Mouse (Mus musculus) ES-E14 (cell line): ENCODE measurements around the gene Rab8b. TPM values are rescaled to one million over a fixed set of nuclear protein-coding genes. Genes with fewer than 3 reads are reported as not detected.
A peak's percentile ranks its signal among the peaks of the same experiment; 100 is the strongest.

Experiments
- DNase-seq: peaks from one replicate; pipeline ENCODE4 v3.0.0-alpha.2; 2013; ENCODE audit warnings: low read depth, low spot score
- H3K27ac ChIP-seq: 2 replicates; pipeline ENCODE4 v1.5.1; 2012; ENCODE audit warnings: low read depth, mild to moderate bottlenecking, low read length, moderate library complexity, mixed read lengths; ENCODE audit not compliant: poor library complexity, insufficient read depth, severe bottlenecking
- H3K36me3 ChIP-seq: 2 replicates; pipeline ENCODE4 v1.6.1; 2012; ENCODE audit warnings: mild to moderate bottlenecking, low read length, moderate library complexity, mixed read lengths; ENCODE audit not compliant: control insufficient read depth, poor library complexity, insufficient read depth, severe bottlenecking
- H3K4me1 ChIP-seq, 2 experiments: fragments of 150-350 bp in 1 of 2; sonication (generic) in 1 of 2; 2 replicates each; pipeline ENCODE4 v1.6.1; 2012; ENCODE audit warnings: low read length in 2 of 2, mild to moderate bottlenecking in 1 of 2, mixed read lengths in 1 of 2; ENCODE audit not compliant: control insufficient read depth in 2 of 2, insufficient read depth in 2 of 2, poor library complexity in 1 of 2
- H3K4me3 ChIP-seq, 2 experiments: fragments of 150-350 bp in 1 of 2; sonication (generic) in 1 of 2; 2 replicates each; pipeline ENCODE4 v1.5.1; 2012; ENCODE audit warnings: low read length in 2 of 2, low read depth in 1 of 2, mild to moderate bottlenecking in 1 of 2, mixed read lengths in 1 of 2; ENCODE audit not compliant: insufficient read depth in 1 of 2, poor library complexity in 1 of 2, severe bottlenecking in 1 of 2
- H3K9ac ChIP-seq: 2 replicates; pipeline ENCODE4 v1.6.1; 2012; ENCODE audit warnings: low read depth, mild to moderate bottlenecking, low read length, mixed read lengths; ENCODE audit not compliant: poor library complexity, insufficient read depth, severe bottlenecking
- H3K9me3 ChIP-seq: fragments of 150-350 bp; sonication (generic); 2 replicates; pipeline ENCODE4 v1.6.1; 2012; ENCODE audit warnings: low read depth, mild to moderate bottlenecking, low read length; ENCODE audit not compliant: control insufficient read depth, insufficient read depth
- CHD2 ChIP-seq: IDR thresholded peaks from 2 replicates; pipeline ENCODE4 v1.6.1; 2014; ENCODE audit warnings: mild to moderate bottlenecking, low read depth, low read length, inconsistent platforms
- HCFC1 ChIP-seq: IDR thresholded peaks from 2 replicates; pipeline ENCODE4 v1.6.1; 2012; ENCODE audit warnings: low read length, inconsistent platforms, borderline replicate concordance; ENCODE audit not compliant: insufficient read depth
- MAFK ChIP-seq: IDR thresholded peaks from 2 replicates; pipeline ENCODE4 v1.6.1; 2014; ENCODE audit warnings: mild to moderate bottlenecking, low read depth, low read length, inconsistent platforms; ENCODE audit not compliant: insufficient read depth
- ZC3H11A ChIP-seq: IDR thresholded peaks from 2 replicates; pipeline ENCODE4 v1.6.1; 2012; ENCODE audit warnings: low read depth, mild to moderate bottlenecking, inconsistent platforms, low read length, borderline replicate concordance
- ZNF384 ChIP-seq: IDR thresholded peaks from 2 replicates; pipeline ENCODE4 v1.6.1; 2012; ENCODE audit warnings: low read depth, low read length, inconsistent platforms
- in situ Hi-C, 2 experiments: fragments of 600-800 bp; cut with MboI; formaldehyde crosslinking; loops; one replicate each; pipeline ENCODE4 v1.15.1; 2025; ENCODE audit warnings: low sequenced_read_pairs in 2 of 2, inconsistent platforms in 1 of 2; ENCODE audit not compliant: unreplicated experiment in 2 of 2
- total RNA-seq: library from RNA; depleted of rRNA; stranded (reverse); fragments of 300-350 nt; gene quantifications from 2 replicates; pipeline ENCODE4 v1.2.3, GENCODE M21; 2012

Gene Rab8b
- total RNA-seq, 1 experiment: 7.9 TPM

DNA sequence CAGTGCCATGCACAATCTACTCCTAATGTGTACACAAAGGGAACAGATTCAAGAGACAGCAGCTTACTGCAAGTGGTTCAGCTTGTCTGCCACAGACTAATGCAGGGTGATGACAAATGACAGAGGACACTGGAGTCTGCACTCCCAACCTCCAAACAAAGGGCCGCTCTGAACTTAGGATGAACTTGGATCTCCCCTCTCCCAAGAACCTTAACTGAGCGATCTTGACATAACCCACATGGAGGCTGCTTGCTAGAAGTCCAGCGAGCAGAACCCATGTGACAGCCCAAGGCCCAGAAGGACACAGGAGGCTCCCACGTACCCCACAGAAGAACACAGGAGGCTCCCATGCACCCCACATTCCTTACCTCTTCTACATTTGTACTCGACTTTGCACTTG lies 68.5 kb downstream of the Rab8b start:
- in situ Hi-C loops: no loop called here
- H3K4me3 ChIP-seq: no peak overlapping the region
- no peak for DNase-seq
- H3K9me3 ChIP-seq: no peaks in the 10 kb centered on the region
- no peak overlapping the region for H3K9ac ChIP-seq
- H3K27ac ChIP-seq: no peak overlapping the region
- TF ChIP-seq ZNF384 (no peak), HCFC1 (no peak), ZC3H11A (no peak), MAFK (no peak), CHD2 (no peak)
- no peaks in the 10 kb centered on the region; a peak in 1 of 4 replicates for H3K4me1 ChIP-seq
- H3K36me3 ChIP-seq: peaks cover 2% of the 10 kb centered on the region; the same call in 1 of the 2 replicates

DNA sequence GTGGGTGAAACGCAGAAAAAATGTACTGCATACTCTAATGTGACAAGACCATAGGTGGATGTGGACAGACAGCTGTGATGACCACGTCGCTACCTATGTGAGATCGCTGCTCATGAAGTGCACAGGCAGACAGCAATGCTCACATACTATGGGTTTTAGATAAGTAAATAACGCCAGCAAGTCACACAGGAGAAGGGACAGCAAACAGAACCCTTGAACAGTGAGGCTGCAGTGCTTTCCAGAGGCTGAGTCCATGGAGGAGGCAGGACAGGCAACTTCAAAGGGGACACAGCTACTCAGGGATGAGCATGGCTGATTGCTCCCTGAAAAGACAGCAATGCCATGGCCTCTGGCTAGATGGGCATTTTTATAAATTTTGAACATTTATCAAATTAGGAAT lies 72.7 kb downstream of the Rab8b start:
- no peak for TF ChIP-seq MAFK
- no peak for TF ChIP-seq CHD2
- TF ChIP-seq HCFC1: no peak
- H3K36me3 ChIP-seq: peaks cover 2% of the 10 kb centered on the region; the same call in 1 of the 2 replicates

GRCm38 (mm10) chr9:66835097-66835480 lies 84.4 kb downstream of the Rab8b start:
- DNase-seq: no peak
- Histone ChIP-seq H3K9me3 (no peaks in the 10 kb centered on the region), H3K27ac (no peak overlapping the region), H3K36me3 (no peaks in the 10 kb centered on the region), H3K4me3 (peak overlapping the region; percentile 61 to 81), H3K4me1 (no peaks in the 10 kb centered on the region), H3K9ac (peak overlapping the region; percentile 24)
- TF ChIP-seq HCFC1: no peak
- no peak for TF ChIP-seq ZC3H11A
- TF ChIP-seq CHD2: no peak
- TF ChIP-seq ZNF384: no peak
- no peak for TF ChIP-seq MAFK
- in situ Hi-C loops: no loop called here

More for the DNA sequence above, 72.7 kb downstream of the Rab8b start:
- H3K4me3 ChIP-seq: no peak overlapping the region
- H3K9me3 ChIP-seq: no peaks in the 10 kb centered on the region
- no peak overlapping the region for H3K27ac ChIP-seq
- in situ Hi-C loops: no loop called here
- H3K4me1 ChIP-seq: no peaks in the 10 kb centered on the region
- H3K9ac ChIP-seq: no peak overlapping the region
- DNase-seq: no peak

GRCm38 (mm10) chr9:66834318-66835096 lies 85.0 kb downstream of the Rab8b start, which contains the start of gene Aph1c:
Aph1c (minus strand) TSS chr9:66834726.
- TF ChIP-seq MAFK (no peak), HCFC1 (no peak), ZNF384 (no peak), ZC3H11A (no peak), CHD2 (peak; percentile 63; the same call in 1 of the 2 replicates)
- in situ Hi-C loops: no loop called here

More at GRCm38 (mm10) chr9:66834318-66835096, 85.0 kb downstream of the Rab8b start, which contains the start of gene Aph1c:
- Histone ChIP-seq H3K9ac (peak within 1 kb of the TSS; percentile 62), H3K9me3 (no peaks in the 10 kb centered on the region), H3K4me3 (peak within 1 kb of the TSS; percentile 73 to 100), H3K27ac (no peak within 1 kb of the TSS), H3K36me3 (no peaks in the 10 kb centered on the region), H3K4me1 (no peaks in the 10 kb centered on the region)
- DNase-seq: peak; percentile 98
